Mouse (Mus musculus): ENCODE results near the gene Il1rap. TPM values are rescaled to one million over a fixed set of nuclear protein-coding genes. Genes with fewer than 3 reads are reported as not detected.

The Il1rap gene
- polyA plus RNA-seq, 1 experiment from 2014 or later = 14.5 TPM

GRCm38 (mm10) chr16:26601482-26601881 is 20.0 kb downstream of the Il1rap start:
- Histone ChIP-seq H3K36me3 (replicated peaks; ENCODE audit: control insufficient read depth, insufficient read depth) (no peaks in the 10 kb centered on the region), H3K4me3 (replicated peaks; ENCODE audit: low read length) (no peak overlapping the region), H3K4me1 (replicated peaks; ENCODE audit: control insufficient read depth, insufficient read depth, low read length) (no peaks in the 10 kb centered on the region), H3K4me2 (replicated peaks) (no peak overlapping the region), H3K9me3 (ENCODE audit: control insufficient read depth, low read length) (no peaks in the 10 kb centered on the region), H3K27ac (no peak overlapping the region), H3K9ac (no peak overlapping the region), H3K27me3 (ENCODE audit: control insufficient read depth, insufficient read depth, low read length) (no peaks in the 10 kb centered on the region)
- no peak for ATAC-seq (ENCODE audit: low FRiP score)
- DNase-seq (ENCODE audit: low spot score) = no peak
- WGBS = 93% methylated on average over 1 of the region's 1 CpGs

GRCm38 (mm10) chr16:26604621-26605020 is 23.1 kb downstream of the Il1rap start:
- no peak overlapping the region for H3K27ac ChIP-seq
- no peaks in the 10 kb centered on the region for H3K9me3 ChIP-seq (ENCODE audit: control insufficient read depth, low read length)
- no peaks in the 10 kb centered on the region for H3K36me3 ChIP-seq (replicated peaks; ENCODE audit: control insufficient read depth, insufficient read depth)
- H3K4me2 ChIP-seq (replicated peaks) = no peak overlapping the region
- no peak overlapping the region for H3K4me3 ChIP-seq (replicated peaks; ENCODE audit: low read length)
- H3K27me3 ChIP-seq (ENCODE audit: control insufficient read depth, insufficient read depth, low read length) = no peaks in the 10 kb centered on the region
- no peak for DNase-seq (ENCODE audit: low spot score)
- no peak overlapping the region for H3K9ac ChIP-seq
- no peak for ATAC-seq (ENCODE audit: low FRiP score)
- no peaks in the 10 kb centered on the region for H3K4me1 ChIP-seq (replicated peaks; ENCODE audit: control insufficient read depth, insufficient read depth, low read length)
- 84% methylated on average over 3 of the region's 3 CpGs for WGBS

- H3K9me3 ChIP-seq (ENCODE audit: control insufficient read depth, low read length) = no peaks in the 10 kb centered on the region
- H3K4me1 ChIP-seq (replicated peaks; ENCODE audit: control insufficient read depth, insufficient read depth, low read length) = no peaks in the 10 kb centered on the region
- ATAC-seq (ENCODE audit: low FRiP score) (no peak), DNase-seq (ENCODE audit: low spot score) (no peak)
- WGBS = 92% methylated on average over 2 of the region's 2 CpGs
- H3K4me2 ChIP-seq (replicated peaks) = no peak overlapping the region
- no peaks in the 10 kb centered on the region for H3K36me3 ChIP-seq (replicated peaks; ENCODE audit: control insufficient read depth, insufficient read depth)
- H3K27me3 ChIP-seq (ENCODE audit: control insufficient read depth, insufficient read depth, low read length) = no peaks in the 10 kb centered on the region
- no peak overlapping the region for H3K4me3 ChIP-seq (replicated peaks; ENCODE audit: low read length)
- H3K27ac ChIP-seq = no peak overlapping the region
- no peak overlapping the region for H3K9ac ChIP-seq
Observed at GRCm38 (mm10) chr16:26608003-26608402, 26.5 kb downstream of the Il1rap start.

GRCm38 (mm10) chr16:26610508-26610907 is 29.0 kb downstream of the Il1rap start:
- H3K27ac ChIP-seq = no peak overlapping the region
- no peaks in the 10 kb centered on the region for H3K9me3 ChIP-seq (ENCODE audit: control insufficient read depth, low read length)
- ATAC-seq (ENCODE audit: low FRiP score) (0 out of 2 replicates have a peak, but pooled peaks have one; percentile 46), DNase-seq (ENCODE audit: low spot score) (no peak)
- H3K9ac ChIP-seq = no peak overlapping the region
- no peaks in the 10 kb centered on the region for H3K4me1 ChIP-seq (replicated peaks; ENCODE audit: control insufficient read depth, insufficient read depth, low read length)
- H3K4me3 ChIP-seq (replicated peaks; ENCODE audit: low read length) = no peak overlapping the region
- no peak overlapping the region for H3K4me2 ChIP-seq (replicated peaks)
- no peaks in the 10 kb centered on the region for H3K27me3 ChIP-seq (ENCODE audit: control insufficient read depth, insufficient read depth, low read length)
- no peaks in the 10 kb centered on the region for H3K36me3 ChIP-seq (replicated peaks; ENCODE audit: control insufficient read depth, insufficient read depth)
- WGBS = 42% methylated on average over 1 of the region's 1 CpGs

GRCm38 (mm10) chr16:26612499-26613220 is 31.2 kb downstream of the Il1rap start:
- Histone ChIP-seq H3K4me1 (replicated peaks; ENCODE audit: control insufficient read depth, insufficient read depth, low read length) (no peaks in the 10 kb centered on the region), H3K27me3 (ENCODE audit: control insufficient read depth, insufficient read depth, low read length) (no peaks in the 10 kb centered on the region), H3K36me3 (replicated peaks; ENCODE audit: control insufficient read depth, insufficient read depth) (no peaks in the 10 kb centered on the region), H3K4me2 (replicated peaks) (no peak overlapping the region), H3K27ac (no peak overlapping the region), H3K9me3 (ENCODE audit: control insufficient read depth, low read length) (no peaks in the 10 kb centered on the region), H3K9ac (no peak overlapping the region), H3K4me3 (replicated peaks; ENCODE audit: low read length) (no peak overlapping the region)
- ATAC-seq (ENCODE audit: low FRiP score) (no peak), DNase-seq (ENCODE audit: low spot score) (no peak)
- 84% methylated on average over 10 of the region's 10 CpGs for WGBS

- Histone ChIP-seq H3K9ac (no peak overlapping the region), H3K4me3 (replicated peaks; ENCODE audit: low read length) (no peak overlapping the region), H3K36me3 (replicated peaks; ENCODE audit: control insufficient read depth, insufficient read depth) (no peaks in the 10 kb centered on the region), H3K27ac (no peak overlapping the region), H3K9me3 (ENCODE audit: control insufficient read depth, low read length) (no peaks in the 10 kb centered on the region), H3K27me3 (ENCODE audit: control insufficient read depth, insufficient read depth, low read length) (no peaks in the 10 kb centered on the region), H3K4me1 (replicated peaks; ENCODE audit: control insufficient read depth, insufficient read depth, low read length) (no peaks in the 10 kb centered on the region), H3K4me2 (replicated peaks) (no peak overlapping the region)
- WGBS = 81% methylated on average over 1 of the region's 1 CpGs
- DNase-seq (ENCODE audit: low spot score) (no peak), ATAC-seq (ENCODE audit: low FRiP score) (no peak)
Observed at GRCm38 (mm10) chr16:26623141-26623540, 41.6 kb downstream of the Il1rap start.

GRCm38 (mm10) chr16:26626065-26626464 is 44.6 kb downstream of the Il1rap start:
- Histone ChIP-seq H3K36me3 (replicated peaks; ENCODE audit: control insufficient read depth, insufficient read depth) (no peaks in the 10 kb centered on the region), H3K27me3 (ENCODE audit: control insufficient read depth, insufficient read depth, low read length) (no peaks in the 10 kb centered on the region), H3K9ac (no peak overlapping the region), H3K4me1 (replicated peaks; ENCODE audit: control insufficient read depth, insufficient read depth, low read length) (no peaks in the 10 kb centered on the region), H3K9me3 (ENCODE audit: control insufficient read depth, low read length) (no peaks in the 10 kb centered on the region), H3K4me2 (replicated peaks) (no peak overlapping the region), H3K27ac (no peak overlapping the region), H3K4me3 (replicated peaks; ENCODE audit: low read length) (no peak overlapping the region)
- DNase-seq (ENCODE audit: low spot score) = no peak
- ATAC-seq (ENCODE audit: low FRiP score) = no peak
- 84% methylated on average over 3 of the region's 3 CpGs for WGBS

GRCm38 (mm10) chr16:26634800-26635199 is 53.3 kb downstream of the Il1rap start:
- no peaks in the 10 kb centered on the region for H3K9me3 ChIP-seq (ENCODE audit: control insufficient read depth, low read length)
- WGBS = 80% methylated on average over 2 of the region's 2 CpGs
- H3K9ac ChIP-seq = no peak overlapping the region
- DNase-seq (ENCODE audit: low spot score) = no peak
- H3K4me3 ChIP-seq (replicated peaks; ENCODE audit: low read length) = no peak overlapping the region
- ATAC-seq (ENCODE audit: low FRiP score) = no peak
- no peaks in the 10 kb centered on the region for H3K36me3 ChIP-seq (replicated peaks; ENCODE audit: control insufficient read depth, insufficient read depth)
- no peaks in the 10 kb centered on the region for H3K4me1 ChIP-seq (replicated peaks; ENCODE audit: control insufficient read depth, insufficient read depth, low read length)
- no peak overlapping the region for H3K4me2 ChIP-seq (replicated peaks)
- no peak overlapping the region for H3K27ac ChIP-seq
- no peaks in the 10 kb centered on the region for H3K27me3 ChIP-seq (ENCODE audit: control insufficient read depth, insufficient read depth, low read length)

- H3K36me3 ChIP-seq (replicated peaks; ENCODE audit: control insufficient read depth, insufficient read depth) = no peaks in the 10 kb centered on the region
- H3K4me2 ChIP-seq (replicated peaks) = no peak overlapping the region
- H3K27ac ChIP-seq = no peak overlapping the region
- DNase-seq (ENCODE audit: low spot score) (no peak), ATAC-seq (ENCODE audit: low FRiP score) (no peak)
- WGBS = 81% methylated on average over 6 of the region's 6 CpGs
- H3K9ac ChIP-seq = no peak overlapping the region
- H3K4me1 ChIP-seq (replicated peaks; ENCODE audit: control insufficient read depth, insufficient read depth, low read length) = no peaks in the 10 kb centered on the region
- no peaks in the 10 kb centered on the region for H3K27me3 ChIP-seq (ENCODE audit: control insufficient read depth, insufficient read depth, low read length)
- no peak overlapping the region for H3K4me3 ChIP-seq (replicated peaks; ENCODE audit: low read length)
- H3K9me3 ChIP-seq (ENCODE audit: control insufficient read depth, low read length) = no peaks in the 10 kb centered on the region
Observed at GRCm38 (mm10) chr16:26643077-26643476, 61.6 kb downstream of the Il1rap start.

- H3K27ac ChIP-seq = no peak overlapping the region
- H3K4me3 ChIP-seq (replicated peaks; ENCODE audit: low read length) = no peak overlapping the region
- WGBS = 64% methylated on average over 2 of the region's 2 CpGs
- H3K27me3 ChIP-seq (ENCODE audit: control insufficient read depth, insufficient read depth, low read length) = no peaks in the 10 kb centered on the region
- no peaks in the 10 kb centered on the region for H3K4me1 ChIP-seq (replicated peaks; ENCODE audit: control insufficient read depth, insufficient read depth, low read length)
- DNase-seq (ENCODE audit: low spot score) = no peak
- H3K9me3 ChIP-seq (ENCODE audit: control insufficient read depth, low read length) = no peaks in the 10 kb centered on the region
- H3K4me2 ChIP-seq (replicated peaks) = no peak overlapping the region
- no peak for ATAC-seq (ENCODE audit: low FRiP score)
- H3K36me3 ChIP-seq (replicated peaks; ENCODE audit: control insufficient read depth, insufficient read depth) = no peaks in the 10 kb centered on the region
- no peak overlapping the region for H3K9ac ChIP-seq
Observed at GRCm38 (mm10) chr16:26646066-26646465, 64.6 kb downstream of the Il1rap start.
